Mouse (Mus musculus) heart, adult 2 months (tissue): Measurements from ENCODE around the gene Sike1.

Source experiments
- CTCF ChIP-seq: fragments of 200-600 bp; IDR thresholded peaks from 2 replicates; pipeline ENCODE4 v1.8.1; 2022; ENCODE audit warnings: antibody characterized with exemption, mild to moderate bottlenecking, moderate library complexity
- EP300 ChIP-seq: fragments of 200-500 bp; IDR thresholded peaks from 2 replicates; pipeline ENCODE4 v1.6.1; 2011; ENCODE audit warnings: low read depth, low read length, control low read depth; ENCODE audit not compliant: insufficient read depth
- POLR2A ChIP-seq: fragments of 200-500 bp; IDR thresholded peaks from 2 replicates; pipeline ENCODE4 v1.6.1; 2011; ENCODE audit warnings: mild to moderate bottlenecking, low read depth, low read length, control low read depth; ENCODE audit not compliant: insufficient read depth

DNA sequence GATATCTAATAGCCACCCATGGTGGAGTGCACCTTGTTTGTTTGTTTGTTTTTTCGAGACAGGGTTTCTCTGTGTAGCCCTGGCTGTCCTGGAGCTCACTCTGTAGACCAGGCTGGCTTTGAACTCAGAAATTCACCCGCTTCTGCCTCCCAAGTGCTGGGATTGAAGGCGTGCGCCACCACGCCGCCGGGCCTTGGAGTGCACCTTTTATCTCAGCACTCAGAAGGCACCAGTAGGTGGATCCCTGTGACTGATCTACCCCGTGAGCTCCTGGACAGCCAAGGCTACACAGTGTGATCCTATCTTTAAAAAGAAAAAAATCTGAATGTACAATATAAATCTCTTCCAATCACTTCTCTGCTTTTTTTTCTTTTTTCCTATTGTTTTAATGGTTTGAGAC lies 4.5 kb upstream of the Sike1 start:
- TF ChIP-seq POLR2A (no peak), CTCF (no peak), EP300 (no peak)
